Mouse (Mus musculus) kidney, embryonic 16.5 days (tissue): ENCODE data around the gene D130043K22Rik. TPM values are rescaled to one million over a fixed set of nuclear protein-coding genes. Genes with fewer than 3 reads are reported as not detected.

Source experiments
- ATAC-seq: fragments of 200-750 bp; cut with Nextera tagmentation; 2 replicates; pipeline ENCODE4 v1.8.0; 2017; ENCODE audit warnings: moderate TSS enrichment; ENCODE audit not compliant: low FRiP score, low TSS enrichment
- H3K27ac ChIP-seq: fragments of 300-500 bp; sonication (generic); 2 replicates; pipeline ENCODE4 v1.5.1; 2014; ENCODE audit warnings: low read length
- H3K27me3 ChIP-seq: fragments of 300-500 bp; sonication (generic); 2 replicates; pipeline ENCODE4 v1.6.1; 2014; ENCODE audit warnings: low read length, control low read depth, mixed read lengths; ENCODE audit not compliant: insufficient read depth
- H3K36me3 ChIP-seq: fragments of 300-500 bp; sonication (generic); 2 replicates; pipeline ENCODE4 v1.6.1; 2014; ENCODE audit warnings: low read length, control low read depth, mixed read lengths; ENCODE audit not compliant: insufficient read depth
- H3K4me1 ChIP-seq: fragments of 300-500 bp; sonication (generic); 2 replicates; pipeline ENCODE4 v1.6.1; 2014; ENCODE audit warnings: low read length, control low read depth, mixed read lengths; ENCODE audit not compliant: insufficient read depth
- H3K4me2 ChIP-seq: fragments of 300-500 bp; sonication (generic); replicated peaks from 2 replicates; pipeline ENCODE4 v1.6.1; 2014; ENCODE audit warnings: low read depth, low read length
- H3K4me3 ChIP-seq: fragments of 300-500 bp; sonication (generic); 2 replicates; pipeline ENCODE4 v1.5.1; 2014; ENCODE audit warnings: mild to moderate bottlenecking, low read length
- H3K9ac ChIP-seq: fragments of 300-500 bp; sonication (generic); replicated peaks from 2 replicates; pipeline ENCODE4 v1.6.1; 2014; ENCODE audit warnings: low read length
- H3K9me3 ChIP-seq: fragments of 300-500 bp; sonication (generic); 2 replicates; pipeline ENCODE4 v1.6.1; 2016; ENCODE audit warnings: low read length, control low read depth
- WGBS: fragments of 180-500 bp; shearing (Covaris S2); extraction: QIAGEN DNeasy Blood & Tissue Kit; methylation state at CpG from one replicate; pipeline ENCODE4 v1.1.7; 2014; 5-methylcytosine and 5-hydroxymethylcytosine counted together
- polyA plus RNA-seq: library from polyadenylated mRNA; unstranded; fragments of >200 nt; fragmentation: Nextera tagmentation; extraction: Ambion mirVana; gene quantifications from 2 replicates; pipeline ENCODE4 v1.2.1, GENCODE M21; 2015

D130043K22Rik gene
- polyA plus RNA-seq, 1 experiment from 2014 or later = 0.76 TPM

DNA sequence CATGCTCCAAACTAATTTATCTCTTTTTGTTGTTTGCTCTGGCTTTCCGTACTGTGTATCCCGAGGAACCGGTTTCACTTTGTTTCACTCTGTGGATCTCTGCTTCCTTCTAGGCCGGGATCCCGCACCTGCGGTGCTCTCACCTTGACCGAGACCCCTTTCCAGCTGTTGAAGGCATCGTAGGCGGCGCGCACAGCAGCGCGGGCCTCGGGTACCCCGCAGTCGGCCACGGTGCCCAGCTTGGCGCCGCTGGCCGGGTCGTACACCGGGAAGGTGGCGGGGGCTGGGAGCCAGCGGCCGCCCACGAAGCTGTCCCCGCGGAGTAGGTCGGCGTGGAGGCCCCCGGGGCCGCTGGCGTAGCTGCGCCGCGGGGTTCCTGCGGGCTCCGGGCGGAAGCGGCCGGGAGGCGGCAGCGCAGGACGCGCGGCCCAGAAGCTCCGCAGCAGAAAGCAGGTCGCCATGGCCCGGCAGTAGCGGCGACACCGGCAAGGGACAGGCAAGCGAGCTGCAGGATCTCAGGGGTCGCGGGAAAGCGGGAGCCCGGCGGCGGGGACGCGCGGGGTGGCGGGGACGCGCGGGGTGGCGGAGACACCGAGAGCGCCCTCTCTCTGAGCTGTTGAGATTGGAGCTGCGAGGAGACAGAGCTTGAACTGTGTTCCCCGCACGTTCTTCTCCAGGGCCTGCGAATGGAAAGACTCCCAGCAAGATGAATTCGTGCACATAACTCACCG is 92.3 kb downstream of the D130043K22Rik start, which contains the start of gene Aldh5a1:
Aldh5a1 (minus strand) TSS at position 554 of the 731 bp plus-strand sequence.
- peaks cover 10% of the 10 kb centered on the region for H3K4me1 ChIP-seq
- peak; percentile 82 for ATAC-seq
- no peaks in the 10 kb centered on the region for H3K27me3 ChIP-seq
- peak within 1 kb of the TSS; percentile 96 for H3K9ac ChIP-seq
- H3K27ac ChIP-seq = peak within 1 kb of the TSS; percentile 71
- H3K4me2 ChIP-seq = peak within 1 kb of the TSS; percentile 83
- peak within 1 kb of the TSS; percentile 90 for H3K4me3 ChIP-seq
- H3K9me3 ChIP-seq = no peaks in the 10 kb centered on the region
- under 1% methylated on average over 75 of the region's 75 CpGs for WGBS
- H3K36me3 ChIP-seq = 0 out of 2 replicates have a peak, but pooled peaks cover 4% of the 10 kb centered on the region

GRCm38 (mm10) chr13:24937839-24938166 is 92.9 kb downstream of the D130043K22Rik start:
- H3K4me3 ChIP-seq = peak overlapping the region; percentile 90
- WGBS = 12% methylated on average over 12 of the region's 12 CpGs
- peak overlapping the region; percentile 71 for H3K27ac ChIP-seq
- peaks cover 10% of the 10 kb centered on the region for H3K4me1 ChIP-seq
- peak overlapping the region; percentile 96 for H3K9ac ChIP-seq
- H3K9me3 ChIP-seq = no peaks in the 10 kb centered on the region
- peak overlapping the region; percentile 83 for H3K4me2 ChIP-seq
- H3K27me3 ChIP-seq = no peaks in the 10 kb centered on the region
- H3K36me3 ChIP-seq = 0 out of 2 replicates have a peak, but pooled peaks cover 4% of the 10 kb centered on the region
- ATAC-seq = peak; percentile 22; the same call in 1 of the 2 replicates

- Histone ChIP-seq H3K27me3 (no peaks in the 10 kb centered on the region), H3K9me3 (no peaks in the 10 kb centered on the region), H3K4me2 (no peak overlapping the region), H3K4me3 (no peak overlapping the region), H3K27ac (no peak overlapping the region), H3K9ac (no peak overlapping the region), H3K36me3 (0 out of 2 replicates have a peak, but pooled peaks cover 4% of the 10 kb centered on the region), H3K4me1 (peaks cover 10% of the 10 kb centered on the region)
- no peak for ATAC-seq
- 32% methylated on average over 9 of the region's 9 CpGs for WGBS
Observed at GRCm38 (mm10) chr13:24938683-24939082, 93.7 kb downstream of the D130043K22Rik start.

DNA sequence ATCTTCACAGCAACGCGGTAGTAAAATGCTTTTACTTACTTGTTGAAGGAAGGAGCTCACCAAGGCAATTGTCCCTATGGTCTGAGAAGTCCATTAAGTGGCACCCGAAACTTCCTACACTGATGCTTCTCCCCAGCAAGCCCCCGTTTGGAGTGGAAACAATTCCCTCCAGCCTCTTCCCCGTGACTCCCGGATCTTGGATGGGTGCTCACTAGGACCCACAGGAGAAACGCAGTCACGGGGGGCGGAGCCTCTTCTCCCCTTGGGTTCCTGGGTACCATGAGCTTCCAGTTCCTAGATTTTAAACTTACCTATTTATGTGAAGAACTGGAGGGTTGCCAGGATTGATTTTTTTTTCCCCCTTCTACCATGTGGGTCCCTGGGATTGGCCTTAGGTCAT is 94.5 kb downstream of the D130043K22Rik start:
- WGBS = 87% methylated on average over 9 of the region's 9 CpGs
- Histone ChIP-seq H3K36me3 (0 out of 2 replicates have a peak, but pooled peaks cover 2% of the 10 kb centered on the region), H3K27ac (no peak overlapping the region), H3K27me3 (no peaks in the 10 kb centered on the region), H3K9me3 (no peaks in the 10 kb centered on the region), H3K9ac (no peak overlapping the region), H3K4me2 (no peak overlapping the region), H3K4me1 (peaks cover 10% of the 10 kb centered on the region), H3K4me3 (no peak overlapping the region)
- ATAC-seq = no peak

GRCm38 (mm10) chr13:24942512-24943282 is 97.8 kb downstream of the D130043K22Rik start, which contains the start of gene Gpld1:
Gpld1 (plus strand) TSS chr13:24943152.
- no peaks in the 10 kb centered on the region for H3K9me3 ChIP-seq
- WGBS = 68% methylated on average over 17 of the region's 17 CpGs

DNA sequence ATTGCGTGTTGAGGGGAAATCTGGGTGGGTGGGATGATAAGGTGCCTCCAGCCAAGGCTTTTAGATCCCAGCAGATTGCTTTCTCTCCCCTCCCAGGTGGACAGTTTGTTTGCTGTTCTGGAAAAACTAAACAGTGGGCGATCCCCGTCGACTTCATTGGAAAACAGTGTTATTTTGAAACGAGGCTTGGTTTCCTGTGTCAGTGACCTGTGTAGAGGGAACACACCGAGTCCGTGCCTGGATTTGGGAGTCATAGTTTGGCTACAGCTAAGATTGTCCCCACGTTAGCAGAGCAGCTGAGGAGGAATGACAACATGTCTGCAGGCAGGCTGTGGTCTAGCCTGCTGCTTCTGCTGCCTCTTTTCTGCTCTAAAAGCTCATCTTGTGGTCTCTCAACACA is 98.4 kb downstream of the D130043K22Rik start:
- 56% methylated on average over 8 of the region's 8 CpGs for WGBS

More at GRCm38 (mm10) chr13:24942512-24943282, 97.8 kb downstream of the D130043K22Rik start, which contains the start of gene Gpld1:
- Histone ChIP-seq H3K9ac (no peak within 1 kb of the TSS), H3K27ac (no peak within 1 kb of the TSS), H3K4me3 (no peak within 1 kb of the TSS), H3K36me3 (no peaks in the 10 kb centered on the region), H3K27me3 (no peaks in the 10 kb centered on the region), H3K4me2 (no peak within 1 kb of the TSS), H3K4me1 (peaks cover 14% of the 10 kb centered on the region)
- no peak for ATAC-seq

DNA sequence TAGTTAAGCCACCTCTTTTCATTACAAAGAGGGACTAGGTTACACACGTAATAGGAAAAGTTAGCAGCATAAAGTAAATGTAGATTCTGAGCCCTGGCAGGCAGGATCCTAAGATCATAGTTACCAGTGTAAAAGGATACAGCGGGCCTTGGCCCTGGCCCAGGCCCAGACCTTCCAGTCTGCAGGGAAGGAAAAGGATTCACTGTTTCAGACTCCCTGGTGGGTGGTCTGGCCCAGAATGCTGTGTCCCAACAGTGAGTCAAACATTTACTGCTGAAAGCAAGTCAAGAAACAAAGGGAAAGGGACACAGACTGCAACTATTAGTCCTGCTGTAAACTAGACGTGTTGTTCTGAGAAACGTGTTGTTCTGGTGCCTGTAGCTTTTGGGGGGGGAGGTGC is 100.6 kb downstream of the D130043K22Rik start:
- H3K9me3 ChIP-seq = no peaks in the 10 kb centered on the region
- no peak overlapping the region for H3K9ac ChIP-seq
- no peaks in the 10 kb centered on the region for H3K36me3 ChIP-seq
- 15% methylated on average over 4 of the region's 4 CpGs for WGBS
- H3K27ac ChIP-seq = no peak overlapping the region
- no peak overlapping the region for H3K4me3 ChIP-seq
- ATAC-seq = peak; percentile 76; the same call in 1 of the 2 replicates
- no peaks in the 10 kb centered on the region for H3K27me3 ChIP-seq
- H3K4me1 ChIP-seq = peaks cover 4% of the 10 kb centered on the region; the same call in 1 of the 2 replicates
- H3K4me2 ChIP-seq = no peak overlapping the region

More for the DNA sequence above, 98.4 kb downstream of the D130043K22Rik start:
- H3K36me3 ChIP-seq = no peaks in the 10 kb centered on the region
- H3K4me1 ChIP-seq = peaks cover 8% of the 10 kb centered on the region; the same call in 1 of the 2 replicates
- no peak overlapping the region for H3K9ac ChIP-seq
- H3K27ac ChIP-seq = no peak overlapping the region
- no peaks in the 10 kb centered on the region for H3K9me3 ChIP-seq
- H3K4me3 ChIP-seq = no peak overlapping the region
- no peak overlapping the region for H3K4me2 ChIP-seq
- H3K27me3 ChIP-seq = no peaks in the 10 kb centered on the region
- no peak for ATAC-seq

GRCm38 (mm10) chr13:24947158-24947557 is 102.2 kb downstream of the D130043K22Rik start:
- H3K27me3 ChIP-seq = no peaks in the 10 kb centered on the region
- H3K9ac ChIP-seq = no peak overlapping the region
- H3K4me2 ChIP-seq = no peak overlapping the region
- peaks cover 4% of the 10 kb centered on the region; the same call in 1 of the 2 replicates for H3K4me1 ChIP-seq
- WGBS = 67% methylated on average over 5 of the region's 5 CpGs
- no peak for ATAC-seq
- H3K36me3 ChIP-seq = no peaks in the 10 kb centered on the region
- H3K9me3 ChIP-seq = no peaks in the 10 kb centered on the region
- H3K27ac ChIP-seq = no peak overlapping the region
- H3K4me3 ChIP-seq = no peak overlapping the region

DNA sequence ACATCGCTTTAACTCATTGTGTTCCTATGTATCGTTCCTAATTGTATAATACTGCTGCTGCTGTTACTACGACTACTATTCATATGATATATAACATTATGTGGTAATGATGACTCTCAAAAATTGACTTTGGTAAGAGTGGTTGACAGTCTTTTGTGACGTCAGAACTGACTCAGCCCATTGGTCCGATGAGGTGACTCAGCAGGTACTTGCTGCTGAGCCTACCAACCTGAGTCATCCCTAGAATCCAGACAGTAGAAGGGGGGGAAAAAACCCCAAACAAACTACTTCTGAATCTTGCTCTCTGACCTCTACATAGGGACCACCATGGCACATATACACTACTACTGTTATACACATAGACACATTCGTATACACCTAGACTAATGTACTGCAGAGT is 103.9 kb downstream of the D130043K22Rik start:
- H3K9me3 ChIP-seq = no peaks in the 10 kb centered on the region
- no peaks in the 10 kb centered on the region for H3K36me3 ChIP-seq
- WGBS = 88% methylated on average over 6 of the region's 6 CpGs
- H3K27ac ChIP-seq = no peak overlapping the region
- H3K4me3 ChIP-seq = no peak overlapping the region
- H3K4me2 ChIP-seq = no peak overlapping the region
- H3K9ac ChIP-seq = no peak overlapping the region
- no peaks in the 10 kb centered on the region for H3K27me3 ChIP-seq
- peaks cover 4% of the 10 kb centered on the region; the same call in 1 of the 2 replicates for H3K4me1 ChIP-seq
- ATAC-seq = no peak
